Mouse (Mus musculus) intestine, embryonic 16.5 days (tissue): ENCODE measurements at regions not wholly inside any gene's neighbourhood (a gene's known extent, or its start where the extent isn't known, plus 50 kb on each side); places are given as distances from the start of the nearest gene placed in this dataset.

ENCODE experiments used
- ATAC-seq: fragments of 200-750 bp; cut with Nextera tagmentation; 2 replicates; pipeline ENCODE4 v1.8.0; 2017; ENCODE audit warnings: moderate TSS enrichment, moderate library complexity
- H3K27ac ChIP-seq: fragments of 300-500 bp; sonication (generic); 2 replicates; pipeline ENCODE4 v1.5.1; 2014; ENCODE audit warnings: mild to moderate bottlenecking, low read length
- H3K27me3 ChIP-seq: fragments of 300-500 bp; sonication (generic); replicated peaks from 2 replicates; pipeline ENCODE4 v1.6.1; 2014; ENCODE audit warnings: low read length, control low read depth, mixed read lengths; ENCODE audit not compliant: control insufficient read depth, insufficient read depth
- H3K36me3 ChIP-seq: fragments of 300-500 bp; sonication (generic); 2 replicates; pipeline ENCODE4 v1.6.1; 2014; ENCODE audit warnings: low read length, control low read depth; ENCODE audit not compliant: control insufficient read depth, insufficient read depth
- H3K4me1 ChIP-seq: fragments of 300-500 bp; sonication (generic); 2 replicates; pipeline ENCODE4 v1.6.1; 2014; ENCODE audit warnings: low read length, control low read depth, mixed read lengths; ENCODE audit not compliant: control insufficient read depth, insufficient read depth
- H3K4me2 ChIP-seq: fragments of 300-500 bp; sonication (generic); 2 replicates; pipeline ENCODE4 v1.6.1; 2014; ENCODE audit warnings: low read depth, low read length, control low read depth
- H3K4me3 ChIP-seq: fragments of 300-500 bp; sonication (generic); 2 replicates; pipeline ENCODE4 v1.5.1; 2014; ENCODE audit warnings: mild to moderate bottlenecking, low read length
- H3K9ac ChIP-seq: fragments of 300-500 bp; sonication (generic); 2 replicates; pipeline ENCODE4 v1.6.1; 2014; ENCODE audit warnings: low read depth, low read length
- H3K9me3 ChIP-seq: fragments of 300-500 bp; sonication (generic); 2 replicates; pipeline ENCODE4 v1.6.1; 2016; ENCODE audit warnings: low read length, control low read depth; ENCODE audit not compliant: control insufficient read depth
- whole genome bisulfite sequencing: fragments of 180-500 bp; shearing (Covaris S2); extraction: QIAGEN DNeasy Blood & Tissue Kit; methylation state at CpG from one replicate; pipeline ENCODE4 v1.1.7; 2014; 5-methylcytosine and 5-hydroxymethylcytosine counted together

- Histone ChIP-seq H3K4me3 (peak overlapping the region; percentile 43), H3K9ac (peak overlapping the region; percentile 48; the same call in 1 of the 2 replicates), H3K27me3 (no peaks in the 10 kb centered on the region), H3K36me3 (no peaks in the 10 kb centered on the region), H3K9me3 (no peaks in the 10 kb centered on the region), H3K27ac (no peak overlapping the region), H3K4me2 (peak overlapping the region; percentile 55), H3K4me1 (0 out of 2 replicates have a peak, but pooled peaks cover 3% of the 10 kb centered on the region)
- peak; percentile 33; the same call in 1 of the 2 replicates for ATAC-seq
- WGBS = under 1% methylated on average over 29 of the region's 29 CpGs
These were observed 559.7 kb downstream of the Nedd1 start for GRCm38 (mm10) chr10:92162473-92163011.

DNA sequence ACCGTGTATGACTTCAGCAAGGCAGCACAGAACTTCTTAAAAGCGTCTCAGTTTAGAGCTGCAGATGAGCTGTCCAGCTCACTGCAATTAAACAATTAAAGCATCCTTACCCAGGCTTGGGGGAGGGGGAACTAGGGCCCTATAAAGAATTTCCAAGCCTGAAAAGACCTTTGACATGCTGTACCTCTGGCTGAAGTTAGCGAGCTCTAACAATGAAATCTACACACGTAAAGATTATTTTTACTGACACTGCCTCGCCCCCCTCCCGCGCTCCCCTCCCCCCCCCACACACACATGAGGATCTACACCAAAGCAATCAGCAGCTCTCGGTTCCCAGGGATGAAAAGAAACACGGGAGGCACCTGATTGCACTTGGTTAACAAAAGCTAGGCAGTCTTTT is 560.7 kb downstream of the Nedd1 start:
- WGBS = 15% methylated on average over 9 of the region's 9 CpGs
- Histone ChIP-seq H3K27me3 (no peaks in the 10 kb centered on the region), H3K4me1 (0 out of 2 replicates have a peak, but pooled peaks cover 3% of the 10 kb centered on the region), H3K9ac (no peak overlapping the region), H3K27ac (no peak overlapping the region), H3K36me3 (no peaks in the 10 kb centered on the region), H3K4me2 (no peak overlapping the region), H3K4me3 (no peak overlapping the region), H3K9me3 (no peaks in the 10 kb centered on the region)
- ATAC-seq = no peak

DNA sequence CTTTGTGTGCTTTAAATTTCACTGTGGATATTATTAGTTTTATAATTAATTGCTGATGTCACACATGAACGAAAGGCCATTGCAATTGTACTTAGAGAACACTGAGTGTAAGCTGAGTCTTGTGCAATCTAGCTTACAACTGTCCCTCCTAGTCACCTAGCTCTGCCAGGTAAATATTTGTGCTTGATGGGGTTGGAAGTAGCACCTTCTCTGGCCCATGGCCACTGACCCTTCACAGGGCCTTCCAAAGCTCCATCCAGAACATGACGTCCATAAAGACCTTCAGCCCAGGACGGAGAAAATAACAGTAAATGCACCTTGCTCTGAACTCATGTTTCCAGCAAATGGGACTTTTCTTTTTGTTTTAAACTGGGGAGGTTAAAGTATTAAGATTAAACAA is 576.0 kb downstream of the Nedd1 start:
- no peaks in the 10 kb centered on the region for H3K9me3 ChIP-seq
- no peak overlapping the region for H3K4me2 ChIP-seq
- H3K27ac ChIP-seq = no peak overlapping the region
- no peak for ATAC-seq
- H3K4me3 ChIP-seq = no peak overlapping the region
- H3K9ac ChIP-seq = no peak overlapping the region
- H3K4me1 ChIP-seq = no peaks in the 10 kb centered on the region
- no peaks in the 10 kb centered on the region for H3K36me3 ChIP-seq
- no peaks in the 10 kb centered on the region for H3K27me3 ChIP-seq
- WGBS = 73% methylated on average over 3 of the region's 3 CpGs

DNA sequence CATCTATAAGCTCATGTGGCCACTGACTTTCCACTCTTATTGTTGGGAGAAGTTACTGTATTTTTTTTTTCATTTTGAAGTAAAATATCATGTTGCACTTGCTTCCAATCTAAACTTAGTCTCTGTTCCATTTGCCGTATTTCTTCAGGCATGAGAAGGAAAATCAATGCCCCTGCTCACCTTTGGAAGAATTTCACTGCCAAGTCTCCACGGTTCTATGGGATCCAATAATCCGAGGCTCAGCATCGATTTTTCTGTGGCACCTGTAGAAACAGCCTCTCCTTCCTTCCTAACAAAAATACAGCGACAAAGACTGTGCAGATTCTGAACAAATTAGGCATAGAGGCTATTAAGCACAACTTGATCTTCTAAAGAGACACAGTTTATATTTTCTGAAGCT is 586.7 kb downstream of the Nedd1 start:
- H3K36me3 ChIP-seq = no peaks in the 10 kb centered on the region
- no peak overlapping the region for H3K4me2 ChIP-seq
- H3K9me3 ChIP-seq = no peaks in the 10 kb centered on the region
- H3K9ac ChIP-seq = no peak overlapping the region
- H3K27me3 ChIP-seq = no peaks in the 10 kb centered on the region
- H3K4me3 ChIP-seq = no peak overlapping the region
- no peak for ATAC-seq
- no peaks in the 10 kb centered on the region for H3K4me1 ChIP-seq
- no peak overlapping the region for H3K27ac ChIP-seq
- 78% methylated on average over 5 of the region's 5 CpGs for WGBS

GRCm38 (mm10) chr10:92112790-92113189 is 609.4 kb downstream of the Nedd1 start:
- H3K4me1 ChIP-seq = no peaks in the 10 kb centered on the region
- no peak overlapping the region for H3K27ac ChIP-seq
- no peak overlapping the region for H3K4me3 ChIP-seq
- no peak overlapping the region for H3K4me2 ChIP-seq
- 29% methylated on average over 2 of the region's 2 CpGs for WGBS
- no peaks in the 10 kb centered on the region for H3K27me3 ChIP-seq
- H3K9ac ChIP-seq = no peak overlapping the region
- H3K36me3 ChIP-seq = no peaks in the 10 kb centered on the region
- H3K9me3 ChIP-seq = no peaks in the 10 kb centered on the region
- no peak for ATAC-seq

GRCm38 (mm10) chr10:92106331-92106730 is 615.9 kb downstream of the Nedd1 start:
- Histone ChIP-seq H3K36me3 (no peaks in the 10 kb centered on the region), H3K27me3 (no peaks in the 10 kb centered on the region), H3K9ac (no peak overlapping the region), H3K4me1 (no peaks in the 10 kb centered on the region), H3K4me2 (no peak overlapping the region), H3K27ac (no peak overlapping the region), H3K4me3 (no peak overlapping the region), H3K9me3 (no peaks in the 10 kb centered on the region)
- 80% methylated on average over 6 of the region's 6 CpGs for WGBS
- ATAC-seq = no peak

DNA sequence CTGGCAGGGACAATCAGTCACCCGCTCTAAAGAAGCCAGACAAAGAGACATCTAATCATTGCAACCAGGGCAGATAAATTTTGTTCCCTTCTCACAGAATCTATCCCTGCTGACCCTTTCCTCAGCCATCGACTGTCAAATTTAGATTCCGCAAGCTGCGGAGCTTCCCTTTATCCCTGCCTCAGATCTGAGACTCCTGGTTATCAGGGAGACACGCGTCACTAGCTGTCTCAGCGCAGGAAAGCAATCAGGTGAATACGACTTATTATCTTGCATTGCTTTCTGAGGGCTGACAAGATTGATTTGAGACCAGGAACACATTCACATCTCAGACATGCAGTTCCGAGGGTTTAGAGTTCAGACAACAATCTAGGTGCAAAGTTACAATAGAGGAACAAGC is 618.3 kb downstream of the Nedd1 start:
- Histone ChIP-seq H3K4me2 (no peak overlapping the region), H3K27me3 (no peaks in the 10 kb centered on the region), H3K4me1 (no peaks in the 10 kb centered on the region), H3K9me3 (no peaks in the 10 kb centered on the region), H3K4me3 (no peak overlapping the region), H3K36me3 (no peaks in the 10 kb centered on the region), H3K27ac (no peak overlapping the region), H3K9ac (no peak overlapping the region)
- ATAC-seq = no peak
- WGBS = 50% methylated on average over 9 of the region's 9 CpGs

DNA sequence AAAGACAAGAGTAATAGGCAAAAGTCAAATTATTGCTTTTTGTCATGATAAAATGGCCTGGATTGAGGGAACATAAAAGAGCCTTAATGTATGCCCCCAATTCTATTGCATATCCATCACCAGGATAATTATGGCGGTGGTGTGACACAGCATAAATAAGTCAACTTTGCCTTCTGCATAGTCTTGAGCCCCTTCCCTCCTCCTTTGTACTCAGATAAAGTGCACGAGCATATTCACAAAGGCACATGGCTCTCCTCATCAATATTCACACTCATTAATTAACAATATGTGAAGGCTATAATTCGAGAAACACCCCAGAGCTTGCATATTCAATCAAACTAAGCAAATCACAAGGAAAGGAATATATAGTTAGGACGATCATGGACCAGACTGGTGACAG is 619.5 kb downstream of the Nedd1 start:
- Histone ChIP-seq H3K4me2 (no peak overlapping the region), H3K9ac (no peak overlapping the region), H3K36me3 (no peaks in the 10 kb centered on the region), H3K27ac (no peak overlapping the region), H3K9me3 (no peaks in the 10 kb centered on the region), H3K4me1 (no peaks in the 10 kb centered on the region), H3K27me3 (no peaks in the 10 kb centered on the region), H3K4me3 (no peak overlapping the region)
- 76% methylated on average over 4 of the region's 4 CpGs for WGBS
- no peak for ATAC-seq

DNA sequence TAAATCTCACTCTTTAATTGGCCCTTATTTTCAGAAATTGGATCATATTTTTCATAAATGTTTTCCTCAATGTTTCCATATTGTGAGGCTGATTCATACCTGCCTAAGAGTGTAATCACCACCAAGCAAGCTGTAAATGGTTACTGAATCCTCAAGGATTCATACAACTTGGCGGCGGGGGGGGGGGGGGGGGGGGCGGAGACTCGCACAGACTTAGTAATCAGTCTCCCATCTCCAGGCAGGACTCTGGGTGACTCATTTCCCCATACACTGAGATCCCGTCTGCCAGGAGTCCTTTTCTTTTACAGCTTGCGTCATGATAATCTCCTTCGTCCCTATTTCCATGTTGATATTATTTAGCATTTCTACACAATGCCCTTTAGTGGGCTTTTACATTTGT is 624.7 kb downstream of the Nedd1 start:
- no peaks in the 10 kb centered on the region for H3K9me3 ChIP-seq
- H3K27ac ChIP-seq = no peak overlapping the region
- 17% methylated on average over 7 of the region's 7 CpGs for WGBS
- no peak overlapping the region for H3K4me3 ChIP-seq
- ATAC-seq = no peak
- no peaks in the 10 kb centered on the region for H3K36me3 ChIP-seq
- H3K27me3 ChIP-seq = no peaks in the 10 kb centered on the region
- H3K4me1 ChIP-seq = no peaks in the 10 kb centered on the region
- no peak overlapping the region for H3K4me2 ChIP-seq
- no peak overlapping the region for H3K9ac ChIP-seq

GRCm38 (mm10) chr10:92097081-92097480 is 625.1 kb downstream of the Nedd1 start:
- no peaks in the 10 kb centered on the region for H3K27me3 ChIP-seq
- ATAC-seq = no peak

More at GRCm38 (mm10) chr10:92097081-92097480, 625.1 kb downstream of the Nedd1 start:
- no peaks in the 10 kb centered on the region for H3K4me1 ChIP-seq
- no peak overlapping the region for H3K9ac ChIP-seq
- H3K9me3 ChIP-seq = no peaks in the 10 kb centered on the region
- H3K36me3 ChIP-seq = no peaks in the 10 kb centered on the region
- no peak overlapping the region for H3K4me2 ChIP-seq
- no peak overlapping the region for H3K27ac ChIP-seq
- 83% methylated on average over 4 of the region's 4 CpGs for WGBS
- H3K4me3 ChIP-seq = no peak overlapping the region
